Mouse (Mus musculus): ENCODE measurements at regions not wholly inside any gene's neighbourhood (a gene's known extent, or its start where the extent isn't known, plus 50 kb on each side); places are given as distances from the start of the nearest gene placed in this dataset.

GRCm38 (mm10) chr11:110799887-110800578, 167.8 kb upstream of the Kcnj16 start:
- TF ChIP-seq FLI1 (IDR thresholded peaks at IDR 0.05; ENCODE audit: low read length) (no peak), GATA1 (IDR thresholded peaks at IDR 0.05; ENCODE audit: borderline replicate concordance, low read length) (no peak)

DNA sequence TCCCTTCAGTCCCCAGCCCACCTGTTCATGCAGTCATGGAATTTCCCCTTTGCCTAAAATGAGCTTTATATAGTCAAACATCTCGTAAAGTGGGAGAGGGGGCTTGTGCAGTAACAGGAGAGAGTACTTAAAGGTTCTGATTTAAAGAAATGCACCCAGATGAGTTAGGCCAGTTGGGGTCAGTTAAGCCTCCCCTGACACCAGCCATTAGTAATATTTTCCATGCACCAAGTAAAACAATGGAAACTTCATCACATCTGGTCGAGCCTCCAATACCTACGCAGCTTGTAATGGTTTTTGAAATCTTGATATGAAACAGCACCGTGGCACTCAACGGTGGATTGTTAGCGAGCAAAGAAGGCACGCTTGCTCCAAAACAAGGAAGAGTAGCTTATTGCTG, 165.8 kb upstream of the Kcnj16 start:
- no peak for TF ChIP-seq FLI1 (IDR thresholded peaks at IDR 0.05; ENCODE audit: low read length)
- TF ChIP-seq GATA1 (IDR thresholded peaks at IDR 0.05; ENCODE audit: borderline replicate concordance, low read length), result no peak
- H3K4me1 ChIP-seq, result no peaks in the 10 kb centered on the region

More at GRCm38 (mm10) chr11:110799887-110800578, 167.8 kb upstream of the Kcnj16 start:
- Histone ChIP-seq H3K36me3 (replicated peaks; ENCODE audit: low read length) (no peaks in the 10 kb centered on the region), H3K9me3 (no peaks in the 10 kb centered on the region), H3K4me3 (replicated peaks) (no peak overlapping the region), H3K27me3 (replicated peaks) (no peaks in the 10 kb centered on the region), H3K4me1 (no peaks in the 10 kb centered on the region)

DNA sequence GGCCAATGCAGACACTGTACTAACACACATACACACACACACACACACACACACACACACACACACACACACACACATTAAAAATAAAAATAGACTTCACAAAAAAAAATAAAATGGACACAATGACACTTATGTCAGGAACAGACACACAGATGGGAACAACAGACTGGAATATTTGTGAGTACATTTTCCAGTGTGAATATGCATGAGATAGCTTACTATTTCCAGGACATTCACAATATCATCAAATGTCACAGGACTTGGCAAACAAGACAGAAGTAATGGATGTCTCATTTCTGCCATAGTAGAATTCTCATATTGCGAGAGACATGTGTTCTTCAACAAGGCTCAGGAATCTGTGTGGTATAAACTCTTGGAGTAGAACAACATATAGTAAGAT, 163.8 kb upstream of the Kcnj16 start:
- Histone ChIP-seq H3K27me3 (replicated peaks) (no peaks in the 10 kb centered on the region), H3K4me3 (replicated peaks) (no peak overlapping the region), H3K4me1 (no peaks in the 10 kb centered on the region), H3K36me3 (replicated peaks; ENCODE audit: low read length) (no peaks in the 10 kb centered on the region), H3K9me3 (no peaks in the 10 kb centered on the region)
- TF ChIP-seq GATA1 (IDR thresholded peaks at IDR 0.05; ENCODE audit: borderline replicate concordance, low read length), result no peak

More for the DNA sequence above, 165.8 kb upstream of the Kcnj16 start:
- no peak overlapping the region for H3K4me3 ChIP-seq (replicated peaks)
- no peaks in the 10 kb centered on the region for H3K27me3 ChIP-seq (replicated peaks)
- H3K9me3 ChIP-seq, result no peaks in the 10 kb centered on the region
- H3K36me3 ChIP-seq (replicated peaks; ENCODE audit: low read length), result no peaks in the 10 kb centered on the region

- Histone ChIP-seq H3K36me3 (replicated peaks; ENCODE audit: low read length) (no peaks in the 10 kb centered on the region), H3K4me3 (replicated peaks) (no peak overlapping the region), H3K27me3 (replicated peaks) (no peaks in the 10 kb centered on the region), H3K9me3 (peaks cover 7% of the 10 kb centered on the region; the same call in 1 of the 2 replicates), H3K4me1 (no peaks in the 10 kb centered on the region)
- TF ChIP-seq FLI1 (IDR thresholded peaks at IDR 0.05; ENCODE audit: low read length) (no peak), GATA1 (IDR thresholded peaks at IDR 0.05; ENCODE audit: borderline replicate concordance, low read length) (no peak)
These were observed 154.7 kb upstream of the Kcnj16 start for GRCm38 (mm10) chr11:110813137-110813536.

GRCm38 (mm10) chr11:110814732-110815131, 153.1 kb upstream of the Kcnj16 start:
- Histone ChIP-seq H3K27me3 (replicated peaks) (no peaks in the 10 kb centered on the region), H3K9me3 (peaks cover 7% of the 10 kb centered on the region; the same call in 1 of the 2 replicates), H3K4me3 (replicated peaks) (no peak overlapping the region), H3K36me3 (replicated peaks; ENCODE audit: low read length) (no peaks in the 10 kb centered on the region), H3K4me1 (no peaks in the 10 kb centered on the region)
- no peak for TF ChIP-seq GATA1 (IDR thresholded peaks at IDR 0.05; ENCODE audit: borderline replicate concordance, low read length)
- no peak for TF ChIP-seq FLI1 (IDR thresholded peaks at IDR 0.05; ENCODE audit: low read length)

DNA sequence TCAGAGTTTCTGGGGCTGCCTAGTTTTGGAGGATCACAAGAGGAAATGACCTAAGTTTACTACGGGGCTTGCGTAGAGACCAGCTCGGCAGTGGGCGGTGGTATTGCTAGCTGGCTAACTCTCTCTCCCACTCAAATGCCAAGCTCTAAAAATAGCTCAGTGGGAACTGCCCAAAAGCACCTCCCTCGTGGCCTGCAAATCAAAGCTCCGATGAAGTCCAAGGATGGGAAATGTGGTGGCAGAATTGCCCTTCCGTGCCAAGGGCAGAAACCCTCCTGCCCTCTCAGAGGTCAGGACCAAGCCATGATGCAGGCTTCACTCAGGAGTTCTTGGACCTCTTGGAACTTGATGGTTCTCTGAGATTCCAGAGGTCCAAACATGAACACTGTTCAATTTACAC, 152.6 kb upstream of the Kcnj16 start:
- Histone ChIP-seq H3K9me3 (peaks cover 7% of the 10 kb centered on the region; the same call in 1 of the 2 replicates), H3K4me3 (replicated peaks) (no peak overlapping the region), H3K36me3 (replicated peaks; ENCODE audit: low read length) (no peaks in the 10 kb centered on the region), H3K27me3 (replicated peaks) (no peaks in the 10 kb centered on the region), H3K4me1 (no peaks in the 10 kb centered on the region)
- no peak for TF ChIP-seq GATA1 (IDR thresholded peaks at IDR 0.05; ENCODE audit: borderline replicate concordance, low read length)
- TF ChIP-seq FLI1 (IDR thresholded peaks at IDR 0.05; ENCODE audit: low read length), result no peak

- Histone ChIP-seq H3K27me3 (replicated peaks) (peaks cover 2% of the 10 kb centered on the region), H3K9me3 (peaks cover 5% of the 10 kb centered on the region; the same call in 1 of the 2 replicates), H3K4me1 (no peaks in the 10 kb centered on the region), H3K36me3 (replicated peaks; ENCODE audit: low read length) (no peaks in the 10 kb centered on the region), H3K4me3 (replicated peaks) (no peak overlapping the region)
- TF ChIP-seq GATA1 (IDR thresholded peaks at IDR 0.05; ENCODE audit: borderline replicate concordance, low read length) (no peak), FLI1 (IDR thresholded peaks at IDR 0.05; ENCODE audit: low read length) (no peak)
These were observed 139.2 kb upstream of the Kcnj16 start for GRCm38 (mm10) chr11:110828584-110828983.

DNA sequence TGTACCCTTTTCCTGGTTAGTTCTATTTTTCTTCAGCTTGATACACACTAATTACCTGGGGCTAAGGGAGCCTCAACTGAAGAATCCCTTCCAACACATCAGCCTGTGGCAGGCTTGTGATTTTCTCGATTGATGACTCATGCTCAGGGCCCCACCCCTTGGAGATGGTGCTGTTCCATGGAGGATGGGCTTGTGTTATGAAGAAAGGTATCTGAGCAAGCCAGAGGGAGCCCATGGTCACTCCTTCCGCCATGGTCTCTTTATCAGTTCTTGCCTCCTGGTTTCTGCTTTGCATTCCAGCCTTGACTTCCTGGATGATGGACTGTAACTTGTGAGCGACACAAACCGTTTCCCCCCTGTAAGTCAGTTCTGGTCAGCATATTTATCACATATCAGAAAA, 131.1 kb upstream of the Kcnj16 start:
- H3K9me3 ChIP-seq, result no peaks in the 10 kb centered on the region

GRCm38 (mm10) chr11:110839316-110839715, 128.5 kb upstream of the Kcnj16 start:
- peaks cover 13% of the 10 kb centered on the region for H3K4me1 ChIP-seq
- no peak overlapping the region for H3K4me3 ChIP-seq (replicated peaks)
- H3K27me3 ChIP-seq (replicated peaks), result no peaks in the 10 kb centered on the region
- 0 out of 2 replicates have a peak, but pooled peaks cover 3% of the 10 kb centered on the region for H3K9me3 ChIP-seq
- TF ChIP-seq FLI1 (IDR thresholded peaks at IDR 0.05; ENCODE audit: low read length) (no peak), GATA1 (IDR thresholded peaks at IDR 0.05; ENCODE audit: borderline replicate concordance, low read length) (no peak)
- no peaks in the 10 kb centered on the region for H3K36me3 ChIP-seq (replicated peaks; ENCODE audit: low read length)

More for the DNA sequence above, 131.1 kb upstream of the Kcnj16 start:
- TF ChIP-seq GATA1 (IDR thresholded peaks at IDR 0.05; ENCODE audit: borderline replicate concordance, low read length) (no peak), FLI1 (IDR thresholded peaks at IDR 0.05; ENCODE audit: low read length) (no peak)
- no peaks in the 10 kb centered on the region for H3K27me3 ChIP-seq (replicated peaks)
- H3K4me3 ChIP-seq (replicated peaks), result no peak overlapping the region
- peaks cover 13% of the 10 kb centered on the region for H3K4me1 ChIP-seq
- H3K36me3 ChIP-seq (replicated peaks; ENCODE audit: low read length), result no peaks in the 10 kb centered on the region

- no peak overlapping the region for H3K4me3 ChIP-seq (replicated peaks)
- no peaks in the 10 kb centered on the region for H3K36me3 ChIP-seq (replicated peaks; ENCODE audit: low read length)
- no peaks in the 10 kb centered on the region for H3K9me3 ChIP-seq
- TF ChIP-seq GATA1 (IDR thresholded peaks at IDR 0.05; ENCODE audit: borderline replicate concordance, low read length), result no peak
- TF ChIP-seq FLI1 (IDR thresholded peaks at IDR 0.05; ENCODE audit: low read length), result no peak
- H3K27me3 ChIP-seq (replicated peaks), result peaks cover 1% of the 10 kb centered on the region
- no peaks in the 10 kb centered on the region; the same call in 1 of the 2 replicates for H3K4me1 ChIP-seq
These were observed 99.5 kb upstream of the Kcnj16 start for GRCm38 (mm10) chr11:110868319-110868718.
